Mouse (Mus musculus) brain, embryonic 18.5 days (tissue): ENCODE measurements around the gene Atp2b2.
"Not testable (repeated sequence)": the region's sequence is repeated elsewhere in the genome, so short reads cannot be mapped to it uniquely, and the experiment has no call there.

Experiments used
- DNase-seq: peaks from one replicate; pipeline ENCODE4 v3.0.0-alpha.2; 2012; ENCODE audit warnings: low read depth, low spot score

Gene Atp2b2

DNA sequence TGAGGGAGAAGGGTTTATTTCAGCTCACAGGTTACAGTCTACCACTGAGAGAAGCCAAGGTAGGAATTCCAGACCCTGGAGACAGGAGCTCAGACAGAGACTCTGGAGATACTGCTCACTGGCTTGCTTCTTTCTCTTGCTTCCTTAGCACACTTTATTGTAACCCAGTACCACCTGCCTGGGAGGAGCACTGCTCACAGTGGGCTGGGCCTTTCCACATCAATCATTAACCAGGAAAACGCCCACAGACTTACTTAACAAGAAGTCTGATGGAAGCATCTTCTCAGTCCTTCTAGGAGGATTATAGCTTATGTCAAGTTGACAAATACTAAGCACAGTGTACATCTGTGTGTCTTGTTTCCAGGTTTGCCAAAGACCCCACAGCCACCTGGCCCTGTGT is 327.6 kb downstream of the Atp2b2 start:
- DNase-seq, result no peak

DNA sequence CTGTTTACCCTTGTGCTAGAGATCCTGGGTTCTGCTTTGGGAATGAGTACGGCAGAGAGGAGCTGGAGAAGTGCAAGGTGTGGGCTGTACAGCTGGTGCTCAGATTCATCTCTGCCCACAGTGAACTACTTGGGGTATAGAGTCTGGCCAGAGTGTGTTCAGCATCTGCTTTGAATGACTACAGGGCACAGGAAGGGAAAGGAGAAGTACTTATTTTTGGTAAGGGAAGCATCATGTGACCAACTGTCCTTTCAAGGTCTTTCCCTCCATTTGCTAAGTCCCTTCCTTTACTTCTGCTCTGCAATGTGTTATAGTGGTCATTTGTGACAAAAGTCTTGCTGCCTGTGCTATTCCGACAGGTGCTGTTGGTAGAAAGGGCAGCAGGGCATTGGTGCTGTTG is 328.1 kb downstream of the Atp2b2 start:
- no peak for DNase-seq

DNA sequence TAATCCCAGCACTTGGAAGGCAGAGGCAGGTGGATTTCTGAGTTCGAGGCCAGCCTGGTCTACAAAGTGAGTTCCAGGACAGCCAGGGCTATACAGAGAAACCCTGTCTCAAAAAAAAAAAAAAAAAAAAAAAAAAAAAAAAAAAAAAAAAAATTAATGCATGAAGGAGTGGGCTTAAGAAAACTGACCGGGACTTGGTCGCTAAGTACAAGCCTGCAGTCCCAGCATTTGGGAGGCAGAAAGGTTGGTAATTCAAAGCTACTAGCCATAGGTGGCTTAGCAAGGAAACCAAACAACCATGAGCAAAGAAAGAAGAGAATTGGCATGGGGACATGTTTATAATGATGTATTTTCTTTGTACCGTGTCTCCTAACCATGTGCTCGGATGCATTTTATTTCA is 329.0 kb downstream of the Atp2b2 start:
- not testable (repeated sequence) for DNase-seq

DNA sequence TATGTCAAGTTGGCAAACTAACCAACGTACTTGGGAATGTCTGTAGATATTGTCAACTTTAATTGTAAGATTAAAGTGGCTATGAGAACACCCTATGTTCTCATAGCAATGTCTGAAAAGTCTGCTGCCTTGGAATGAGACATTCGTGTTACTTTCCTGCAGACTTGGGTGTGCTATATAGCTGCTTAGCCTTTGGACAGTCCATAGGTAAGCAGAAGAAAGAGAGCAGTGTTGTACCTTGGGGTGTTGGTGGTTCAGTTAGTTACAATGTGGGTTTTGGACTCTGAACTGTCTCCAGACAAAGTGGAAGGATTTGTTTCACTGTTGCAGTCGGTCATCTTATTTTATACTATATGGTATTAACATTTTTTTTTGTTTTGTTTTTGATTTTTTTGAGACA is 329.7 kb downstream of the Atp2b2 start:
- DNase-seq, result no peak

DNA sequence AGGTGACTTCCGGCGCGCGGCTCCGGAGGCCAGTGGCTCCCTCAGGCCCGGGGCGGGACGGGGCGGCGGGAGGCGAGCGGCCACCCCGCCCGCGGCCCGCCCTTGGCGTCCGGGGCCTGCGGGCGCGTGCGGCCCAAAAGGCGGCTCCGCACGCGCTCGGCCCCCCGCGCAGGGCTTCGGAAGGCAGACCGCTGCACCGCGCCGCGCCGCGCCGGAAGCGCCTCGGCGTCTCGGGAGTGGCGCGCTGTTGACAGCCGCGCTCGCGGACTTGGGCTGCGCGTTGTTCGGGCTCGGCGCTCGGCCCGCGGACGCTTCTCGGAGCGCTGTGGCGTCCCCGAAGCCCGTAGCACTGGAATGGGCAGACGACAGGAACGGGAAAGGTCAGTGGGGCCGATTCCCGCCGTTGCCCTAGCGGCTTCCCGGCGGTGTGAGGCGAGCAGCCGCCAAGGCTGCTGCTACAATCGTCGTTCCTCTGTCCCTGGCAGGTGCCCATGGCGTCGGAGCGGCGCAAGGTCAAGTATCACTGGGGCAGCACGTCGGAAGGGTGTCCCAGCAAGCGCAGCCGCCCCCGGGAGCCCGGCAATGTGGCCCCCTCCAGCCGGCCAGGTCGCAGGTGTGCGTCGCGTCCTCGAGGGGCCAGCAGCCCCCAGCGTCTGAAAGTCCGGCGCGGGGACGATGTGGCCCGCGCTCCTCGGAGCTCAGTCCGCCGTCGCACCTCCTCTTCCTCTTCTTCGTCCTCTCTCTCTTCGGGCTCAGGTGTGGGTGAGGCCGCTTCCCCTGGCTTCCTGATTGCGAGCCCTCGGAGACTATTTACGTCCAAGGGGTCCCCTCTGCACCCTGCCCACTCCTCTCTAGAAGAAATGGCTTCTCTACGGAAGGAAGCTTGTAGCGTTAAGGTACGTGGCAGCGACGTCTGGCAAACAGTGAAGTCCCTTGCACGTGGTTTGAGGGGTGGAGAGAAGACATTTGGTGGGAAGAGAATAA is 344.9 kb downstream of the Atp2b2 start:
- DNase-seq, result no peak

DNA sequence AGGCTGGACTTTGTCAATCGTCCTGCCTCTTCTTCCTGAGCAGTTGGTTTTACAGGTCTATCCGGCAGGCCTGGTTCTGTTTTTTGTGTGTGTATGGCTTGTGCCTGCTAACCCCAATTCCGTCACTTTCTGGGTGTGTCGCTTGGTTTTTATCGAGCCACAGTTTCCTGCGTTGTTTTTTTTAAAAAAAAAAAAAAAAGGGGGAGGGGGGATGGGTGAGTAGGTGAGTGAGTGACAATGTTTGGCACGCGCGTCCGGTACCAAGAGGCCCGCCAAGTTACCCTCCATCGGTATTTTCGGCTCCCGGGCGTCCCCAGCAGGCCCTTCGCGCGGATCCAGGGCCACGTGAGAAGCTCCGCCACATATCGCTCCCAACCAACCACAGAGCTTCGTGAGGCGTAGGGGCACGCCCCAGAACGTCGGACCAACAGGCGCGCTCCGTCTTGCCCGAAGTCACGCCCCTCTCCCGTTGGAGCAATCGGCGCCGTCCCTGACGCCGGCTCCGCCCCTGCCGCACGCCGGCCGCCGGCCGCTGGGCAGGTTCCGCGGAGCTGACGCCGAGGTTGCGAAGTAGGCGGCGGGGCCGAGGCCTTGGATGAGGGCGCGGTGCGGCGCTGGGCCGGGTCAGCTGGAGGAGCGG is 345.7 kb downstream of the Atp2b2 start, which contains the start of gene Tatdn2:
TSS of gene Tatdn2 (plus strand) at position 469 of the 640 bp plus-strand sequence.
- DNase-seq, result peak; percentile 95

DNA sequence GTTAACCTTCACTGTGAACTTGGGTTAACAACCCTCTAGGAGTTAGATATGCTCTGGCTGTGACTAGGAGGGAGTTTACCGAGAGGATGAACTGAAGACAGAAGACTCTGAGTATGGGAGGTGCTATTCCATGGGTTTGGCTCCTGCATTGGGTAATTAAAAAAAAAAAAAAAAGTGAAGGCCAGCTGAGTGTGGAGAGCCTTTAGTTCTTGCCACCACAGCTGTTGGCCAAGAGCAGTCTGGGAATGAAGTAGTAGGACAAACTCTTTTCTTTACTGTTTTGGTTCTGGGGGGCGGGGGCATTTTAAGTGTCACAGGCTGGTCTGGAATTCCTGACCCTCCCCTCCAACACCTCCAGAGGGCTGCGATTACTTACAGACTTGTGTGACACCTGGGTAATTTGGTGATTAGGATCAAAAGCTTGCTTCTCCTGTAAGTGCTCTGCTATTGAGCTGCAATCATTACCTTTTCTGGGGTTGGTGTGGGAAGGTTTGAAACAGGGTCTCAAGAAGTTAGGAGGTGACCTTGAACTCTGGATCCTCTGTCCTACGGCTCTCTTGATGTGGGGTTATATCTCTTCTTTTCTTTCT is 346.6 kb downstream of the Atp2b2 start:
- no peak for DNase-seq

DNA sequence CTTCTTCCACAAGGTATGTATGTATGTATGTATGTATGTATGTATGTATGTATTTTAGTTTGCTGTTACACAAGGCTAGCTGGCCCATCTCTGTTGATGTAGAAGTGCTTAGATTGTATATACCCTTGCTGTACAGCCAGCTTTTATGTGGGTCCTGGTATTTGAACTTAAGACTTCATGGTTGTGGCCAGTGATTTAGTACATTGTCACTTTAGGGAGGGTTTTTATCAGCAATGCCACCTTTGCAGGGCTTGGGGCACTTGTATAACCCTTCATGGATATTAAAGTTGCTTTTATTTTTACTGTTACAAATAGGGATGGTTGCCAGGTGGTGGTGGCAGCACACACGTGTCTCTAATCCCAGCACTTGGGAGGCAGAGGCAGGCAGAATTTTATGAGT is 347.2 kb downstream of the Atp2b2 start:
- no peak for DNase-seq
